In genomic region chr4:117947493-117947892, GRCm38 (mm10) we compare ENCODE assay signal across 1 mouse cellular context.
A peak's percentile ranks its signal among the peaks of the same experiment; 100 is the strongest.
TF ChIP-seq lines count a peak whose summit lies in the region.

No protein-coding gene starts in this region.

TF ChIP-seq in MEL, 35 proteins besides CTCF, POLR2A, EP300 and RAD21 (continued from another document):
- TF ChIP-seq HCFC1 (IDR thresholded peaks at IDR 0.05; ENCODE audit: low read depth, low read length) (0 out of 2 replicates have a peak, but pooled peaks have one; percentile 50), TBP (IDR thresholded peaks at IDR 0.05; ENCODE audit: low read depth, low read length) (peak; percentile 63; the same call in 1 of the 2 replicates), USF1 (IDR thresholded peaks at IDR 0.05; ENCODE audit: low read depth, low read length) (no peak), GABPA (IDR thresholded peaks at IDR 0.05; ENCODE audit: low read depth, low read length) (no peak), CHD1 (IDR thresholded peaks at IDR 0.05; ENCODE audit: low read depth, low read length) (no peak), POLR2AphosphoS2 (IDR thresholded peaks at IDR 0.05; ENCODE audit: low read length) (no peak), ELF1 (IDR thresholded peaks at IDR 0.05; ENCODE audit: low read depth, low read length) (0 out of 2 replicates have a peak, but pooled peaks have one; percentile 26), UBTF (IDR thresholded peaks at IDR 0.05; ENCODE audit: borderline replicate concordance, insufficient read depth, low read depth, low read length) (no peak), SMC3 (IDR thresholded peaks at IDR 0.05; ENCODE audit: low read depth, low read length) (0 out of 2 replicates have a peak, but pooled peaks have one; percentile 16), ZKSCAN1 (IDR thresholded peaks at IDR 0.05; ENCODE audit: low read depth, low read length) (no peak), MXI1 (IDR thresholded peaks at IDR 0.05; ENCODE audit: low read depth, low read length) (peak; percentile 80)
TF ChIP-seq in MEL: peak in this region for 15.
